Comparison of ENCODE assay signal across 8 mouse cellular contexts in genomic region chr19:5463791-5464562, GRCm38 (mm10). TPM values are rescaled to one million over a fixed set of nuclear protein-coding genes. Genes with fewer than 3 reads are reported as not detected.
A peak's percentile ranks its signal among the peaks of the same experiment; 100 is the strongest.
DNase-seq lines count a peak whose midpoint lies in the region; ATAC-seq and TF ChIP-seq lines count a peak whose summit lies in the region.

No protein-coding gene starts in this region.

- H3K4me1 ChIP-seq in testis, adult 2 months (ENCODE audit: control insufficient read depth, insufficient read depth, low read length) = peaks cover 3% of the 10 kb centered on the region
- peaks cover 5% of the 10 kb centered on the region for H3K4me1 ChIP-seq in heart, adult 2 months (ENCODE audit: control insufficient read depth, insufficient read depth, low read length)
- 0 out of 2 replicates have a peak, but pooled peaks cover 2% of the 10 kb centered on the region for H3K4me1 ChIP-seq in kidney, adult 2 months (ENCODE audit: control insufficient read depth, insufficient read depth, low read length)
- H3K4me1 ChIP-seq in stomach, embryonic 15.5 days = peaks cover 11% of the 10 kb centered on the region

- H3K27ac ChIP-seq in testis, adult 2 months (ENCODE audit: control insufficient read depth, insufficient read depth, low read depth, low read length) = no peak overlapping the region
- H3K27ac ChIP-seq in heart, adult 2 months = peak overlapping the region; percentile 34; the same call in 1 of the 2 replicates
- H3K27ac ChIP-seq in kidney, adult 2 months (ENCODE audit: insufficient read depth, low read depth, low read length) = no peak overlapping the region
- H3K27ac ChIP-seq in stomach, embryonic 15.5 days = peak overlapping the region; percentile 28; the same call in 1 of the 2 replicates

- peak; percentile 75; the same call in 1 of the 2 replicates for TF ChIP-seq CTCF in testis, adult 2 months (IDR thresholded peaks at IDR 0.05; ENCODE audit: control insufficient read depth, insufficient read depth, insufficient replicate concordance, low read depth, low read length)
- peak; percentile 93 for TF ChIP-seq CTCF in heart, adult 2 months (IDR thresholded peaks at IDR 0.05)
- TF ChIP-seq CTCF in kidney, adult 2 months (conservative IDR thresholded peaks at IDR 0.05; ENCODE audit: insufficient read depth, insufficient read length, low read depth, low read length) = peak; percentile 76

- intact Hi-C loops in heart, adult 2 months (cut with DNase I) = no loop called here

- TF ChIP-seq POLR2A in testis, adult 2 months (IDR thresholded peaks at IDR 0.05; ENCODE audit: control insufficient read depth, low read depth, low read length) = no peak
- TF ChIP-seq POLR2A in heart, adult 2 months (IDR thresholded peaks at IDR 0.05; ENCODE audit: insufficient read depth, low read depth, low read length) = no peak
- TF ChIP-seq POLR2A in kidney, adult 2 months (IDR thresholded peaks at IDR 0.05; ENCODE audit: low read depth, low read length) = no peak

- no peaks in the 10 kb centered on the region for H3K27me3 ChIP-seq in testis, adult 2 months (ENCODE audit: control insufficient read depth, insufficient read depth, low read length)
- H3K27me3 ChIP-seq in heart, adult 2 months (ENCODE audit: control insufficient read depth, insufficient read depth, low read length) = no peaks in the 10 kb centered on the region
- H3K27me3 ChIP-seq in kidney, adult 2 months (replicated peaks; ENCODE audit: control insufficient read depth, insufficient read depth, low read length) = no peaks in the 10 kb centered on the region
- no peaks in the 10 kb centered on the region for H3K27me3 ChIP-seq in stomach, embryonic 15.5 days (replicated peaks)

- 20% methylated on average over 15 of the region's 15 CpGs for WGBS in heart, adult 2 months
- WGBS in kidney, adult 2 months = 27% methylated on average over 15 of the region's 15 CpGs
- 38% methylated on average over 15 of the region's 15 CpGs for WGBS in stomach, embryonic 15.5 days

- H3K9me3 ChIP-seq in stomach, embryonic 15.5 days = no peaks in the 10 kb centered on the region

- H3K4me3 ChIP-seq in testis, adult 2 months (ENCODE audit: control insufficient read depth, low read depth, low read length) = no peak overlapping the region
- no peak overlapping the region for H3K4me3 ChIP-seq in heart, adult 2 months
- peak overlapping the region; percentile 10; the same call in 1 of the 2 replicates for H3K4me3 ChIP-seq in kidney, adult 2 months (ENCODE audit: insufficient read depth, low read depth, low read length)
- H3K4me3 ChIP-seq in stomach, embryonic 15.5 days (replicated peaks) = peak overlapping the region; percentile 12; the same call in 1 of the 2 replicates

- no peak for DNase-seq in testis, postnatal 14 days (ENCODE audit: low spot score)
- peak; percentile 74 for DNase-seq in cerebellum, adult 9-10 months
- DNase-seq in heart, adult 2 months = peak; percentile 62 to 72
- DNase-seq in kidney, adult 2 months = peak; percentile 76
- DNase-seq in lung, postnatal 25 days (ENCODE audit: low spot score) = peak; percentile 62

- H3K4me2 ChIP-seq in stomach, embryonic 15.5 days = peak overlapping the region; percentile 35

- peak; percentile 16; the same call in 1 of the 2 replicates for ATAC-seq in stomach, embryonic 15.5 days (ENCODE audit: insufficient read depth, low FRiP score, low read depth)
- ATAC-seq in megakaryocyte-erythroid progenitor cell, adult 5-6 weeks (replicated peaks; ENCODE audit: low FRiP score, low TSS enrichment, poor library complexity, severe bottlenecking) = no peak

- no peaks in the 10 kb centered on the region; the same call in 1 of the 2 replicates for H3K36me3 ChIP-seq in testis, adult 2 months (ENCODE audit: control insufficient read depth, insufficient read depth, low read length)
- H3K36me3 ChIP-seq in heart, adult 2 months (ENCODE audit: control insufficient read depth, insufficient read depth, low read length) = no peaks in the 10 kb centered on the region
- H3K36me3 ChIP-seq in kidney, adult 2 months (ENCODE audit: control insufficient read depth, insufficient read depth, low read length) = no peaks in the 10 kb centered on the region; the same call in 1 of the 2 replicates
- peaks cover 34% of the 10 kb centered on the region for H3K36me3 ChIP-seq in stomach, embryonic 15.5 days

- H3K79me2 ChIP-seq in heart, adult 2 months (replicated peaks; ENCODE audit: control insufficient read depth, insufficient read depth, low read length) = no peaks in the 10 kb centered on the region; the same call in 1 of the 2 replicates

- no peak overlapping the region; the same call in 1 of the 2 replicates for H3K9ac ChIP-seq in heart, adult 2 months (ENCODE audit: low read depth, low read length)
- H3K9ac ChIP-seq in stomach, embryonic 15.5 days = 0 out of 2 replicates have a peak overlapping the region, but pooled peaks have one; percentile 2

- peak; percentile 76 for TF ChIP-seq EP300 in heart, adult 2 months (IDR thresholded peaks at IDR 0.05; ENCODE audit: insufficient read depth, low read depth, low read length)

RNA-seq across cellular contexts. Expression of gene Fibp, which starts 3.6 kb away (rescaled TPM):
- polyA plus RNA-seq in testis, adult 2 months (2012; rRNA removed) = 70.0 and 71.3 TPM in 2 replicates
- 10 to 100 TPM; 47.1 to 52.9 TPM for total RNA-seq in heart, adult 2 months (2021)
- 85.6 and 88.3 TPM in 2 replicates for polyA plus RNA-seq in heart, adult 2 months (2012; rRNA removed)
- 99.5 and 117 TPM in 2 replicates for polyA plus RNA-seq in kidney, adult 2 months (2012; rRNA removed)
- polyA plus RNA-seq in stomach, embryonic 15.5 days (2015; fragmentation: Nextera tagmentation; extraction: Ambion mirVana) = 99.4 and 99.7 TPM in 2 replicates
- total RNA-seq in megakaryocyte-erythroid progenitor cell, adult 5-6 weeks (2014; fragmentation: Nextera tagmentation) = 54.4 and 96.5 TPM in 2 replicates
- total RNA-seq in megakaryocyte-erythroid progenitor cell, adult 5-6 weeks (2017) = 40.7 and 51.8 TPM in 2 replicates

RNA-seq across cellular contexts. Expression of gene Ctsw, which starts 4.3 kb away (rescaled TPM):
- 0.14 TPM in 1 of 2 replicates, not detected in the other for polyA plus RNA-seq in testis, adult 2 months (2012; rRNA removed)
- total RNA-seq in heart, adult 2 months (2021) = under 1 TPM; 0.32 to 0.42 TPM
- polyA plus RNA-seq in heart, adult 2 months (2012; rRNA removed) = 0.67 and 2.0 TPM in 2 replicates
- 1.1 and 4.7 TPM in 2 replicates for polyA plus RNA-seq in kidney, adult 2 months (2012; rRNA removed)
- 1.3 and 2.3 TPM in 2 replicates for polyA plus RNA-seq in stomach, embryonic 15.5 days (2015; fragmentation: Nextera tagmentation; extraction: Ambion mirVana)
- total RNA-seq in megakaryocyte-erythroid progenitor cell, adult 5-6 weeks (2014; fragmentation: Nextera tagmentation) = 4.9 and 10.5 TPM in 2 replicates
- total RNA-seq in megakaryocyte-erythroid progenitor cell, adult 5-6 weeks (2017) = 0.53 and 8.4 TPM in 2 replicates

RNA-seq across cellular contexts. Expression of gene Ccdc85b, which starts 6.3 kb away (rescaled TPM):
- 0.65 and 0.89 TPM in 2 replicates for polyA plus RNA-seq in testis, adult 2 months (2012; rRNA removed)
- 1 to 10 TPM; 6.3 to 9.7 TPM for total RNA-seq in heart, adult 2 months (2021)
- 5.9 and 6.1 TPM in 2 replicates for polyA plus RNA-seq in heart, adult 2 months (2012; rRNA removed)
- 5.0 and 5.8 TPM in 2 replicates for polyA plus RNA-seq in kidney, adult 2 months (2012; rRNA removed)
- 11.8 and 11.9 TPM in 2 replicates for polyA plus RNA-seq in stomach, embryonic 15.5 days (2015; fragmentation: Nextera tagmentation; extraction: Ambion mirVana)
- total RNA-seq in megakaryocyte-erythroid progenitor cell, adult 5-6 weeks (2014; fragmentation: Nextera tagmentation) = 2.6 and 2.9 TPM in 2 replicates
- total RNA-seq in megakaryocyte-erythroid progenitor cell, adult 5-6 weeks (2017) = 2.1 and 2.5 TPM in 2 replicates

RNA-seq across cellular contexts. Expression of gene Efemp2, which starts 9.8 kb away (rescaled TPM):
- 17.3 and 17.6 TPM in 2 replicates for polyA plus RNA-seq in testis, adult 2 months (2012; rRNA removed)
- total RNA-seq in heart, adult 2 months (2021) = 10 to 100 TPM in 1 of 2 experiments, 1 to 10 TPM in 1; 8.2 to 10.3 TPM
- 33.6 and 36.3 TPM in 2 replicates for polyA plus RNA-seq in heart, adult 2 months (2012; rRNA removed)
- polyA plus RNA-seq in kidney, adult 2 months (2012; rRNA removed) = 43.6 and 50.8 TPM in 2 replicates
- polyA plus RNA-seq in stomach, embryonic 15.5 days (2015; fragmentation: Nextera tagmentation; extraction: Ambion mirVana) = 145 and 152 TPM in 2 replicates
- 2.3 TPM in 1 of 2 replicates, not detected in the other for total RNA-seq in megakaryocyte-erythroid progenitor cell, adult 5-6 weeks (2014; fragmentation: Nextera tagmentation)
- not detected in 2 replicates for total RNA-seq in megakaryocyte-erythroid progenitor cell, adult 5-6 weeks (2017)

RNA-seq across cellular contexts. Expression of gene Fosl1, which starts 16.6 kb away (rescaled TPM):
- 3.2 TPM in 2 replicates for polyA plus RNA-seq in testis, adult 2 months (2012; rRNA removed)
- not detected for total RNA-seq in heart, adult 2 months (2021)
- 0.12 TPM in 1 of 2 replicates, not detected in the other for polyA plus RNA-seq in heart, adult 2 months (2012; rRNA removed)
- polyA plus RNA-seq in kidney, adult 2 months (2012; rRNA removed) = 0.07 and 0.27 TPM in 2 replicates
- polyA plus RNA-seq in stomach, embryonic 15.5 days (2015; fragmentation: Nextera tagmentation; extraction: Ambion mirVana) = not detected in 2 replicates
- 0.66 and 1.1 TPM in 2 replicates for total RNA-seq in megakaryocyte-erythroid progenitor cell, adult 5-6 weeks (2014; fragmentation: Nextera tagmentation)
- 0.30 and 1.9 TPM in 2 replicates for total RNA-seq in megakaryocyte-erythroid progenitor cell, adult 5-6 weeks (2017)

Comparison
In these comparisons a context has a peak if more than half of its experiments do, and no peak if none do; other contexts are left out.
1. H3K27ac ChIP-seq: peak in heart, adult 2 months (single experiment) and stomach, embryonic 15.5 days (single experiment); none in testis, adult 2 months (single experiment) and kidney, adult 2 months (single experiment).
2. H3K4me3 ChIP-seq: peak in kidney, adult 2 months (single experiment) and stomach, embryonic 15.5 days (single experiment); none in testis, adult 2 months (single experiment) and heart, adult 2 months (single experiment).
3. Peak in every context shown above with its lines, with median percentiles within 50 percentile points of each other: CTCF ChIP-seq.